ENCODE assay signal across 1 mouse cellular context in the genomic region with DNA sequence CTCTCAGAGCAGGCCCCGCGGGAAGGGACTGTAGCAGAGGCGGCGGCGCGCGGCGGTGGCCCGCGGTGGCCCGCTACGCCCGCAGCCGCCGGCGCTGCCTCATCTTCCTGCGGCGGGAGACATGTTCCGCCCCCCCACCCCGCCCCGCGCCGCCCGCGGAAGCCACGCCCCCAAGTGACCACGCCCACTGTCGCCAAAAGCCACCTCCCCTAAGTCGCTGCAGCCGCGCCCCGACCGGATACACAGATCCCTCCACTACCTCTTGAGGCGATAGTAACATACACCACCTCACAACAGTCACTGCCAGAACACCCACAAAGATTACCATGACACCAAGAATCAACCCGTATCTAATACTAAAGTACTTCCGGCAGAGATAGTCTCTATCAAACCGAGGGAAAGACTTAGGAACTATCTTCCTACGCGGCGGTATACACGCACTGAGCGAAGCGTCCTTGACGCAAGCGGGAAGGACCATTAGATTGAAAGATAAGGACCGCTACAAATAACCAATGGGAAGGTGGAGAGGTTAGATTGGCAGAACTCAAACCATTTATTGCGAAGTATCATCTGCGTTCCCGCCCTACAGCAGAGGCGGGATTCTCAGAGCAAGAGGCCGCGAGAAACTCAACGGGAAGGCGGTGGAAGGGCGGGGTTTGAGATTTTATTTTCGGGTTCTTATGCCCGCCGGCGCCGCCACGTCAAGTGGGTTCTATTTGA.
A peak's percentile ranks its signal among the peaks of the same experiment; 100 is the strongest.
TF ChIP-seq lines count a peak whose summit lies in the region.

A gene (minus strand): TSS at position 135 of the 720 bp plus-strand sequence.

TF ChIP-seq in myocyte, 11 proteins besides CTCF, POLR2A, EP300 and RAD21 (continued from another document):
- TF ChIP-seq SRF (IDR thresholded peaks at IDR 0.05; ENCODE audit: control insufficient read depth, insufficient read length, low read depth) (peak; percentile 32), USF1 (IDR thresholded peaks at IDR 0.05; ENCODE audit: low read depth) (no peak), POLR2AphosphoS2 (IDR thresholded peaks at IDR 0.05; ENCODE audit: insufficient read length, low read depth) (peak; percentile 40)
TF ChIP-seq in myocyte: peak in this region for 6.
